Mouse (Mus musculus): ENCODE data around the gene Zfp609.
"Not testable (repeated sequence)": the region's sequence is repeated elsewhere in the genome, so short reads cannot be mapped to it uniquely, and the experiment has no call there.

Zfp609 gene

DNA sequence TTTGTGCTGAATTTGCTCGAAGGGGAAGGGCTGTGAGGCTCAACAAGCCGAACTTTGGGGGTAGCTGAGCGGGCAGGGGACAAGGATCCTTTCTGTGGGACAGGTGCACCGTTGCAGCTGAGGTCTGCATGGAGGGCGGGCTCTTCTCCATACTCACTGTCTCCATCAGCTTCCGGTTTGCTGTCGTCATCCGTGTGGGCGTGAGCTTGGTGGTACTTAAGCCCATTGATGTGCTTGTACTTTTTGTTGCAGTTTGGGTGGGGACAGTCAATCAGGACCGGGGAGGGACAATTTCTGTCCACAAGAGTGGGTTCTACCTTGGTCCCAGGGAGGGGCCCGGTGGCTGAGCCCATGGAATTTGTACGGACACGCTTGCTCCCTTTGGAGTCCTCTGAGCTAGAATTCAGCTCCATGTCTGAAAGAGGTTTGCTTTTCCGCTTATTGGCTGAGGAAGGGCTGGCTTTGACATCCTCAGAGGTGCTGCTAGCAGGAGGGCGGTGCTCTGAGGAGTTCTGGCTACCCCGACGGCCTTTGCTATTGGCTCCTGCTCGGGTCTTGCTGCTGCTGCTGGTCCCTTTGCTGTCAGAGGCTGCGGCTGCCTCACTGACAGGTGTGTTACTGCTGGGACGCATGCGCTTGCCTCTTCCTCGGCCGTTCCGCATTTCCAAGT is 123.3 kb downstream of the Zfp609 start:
- no peak for DNase-seq

DNA sequence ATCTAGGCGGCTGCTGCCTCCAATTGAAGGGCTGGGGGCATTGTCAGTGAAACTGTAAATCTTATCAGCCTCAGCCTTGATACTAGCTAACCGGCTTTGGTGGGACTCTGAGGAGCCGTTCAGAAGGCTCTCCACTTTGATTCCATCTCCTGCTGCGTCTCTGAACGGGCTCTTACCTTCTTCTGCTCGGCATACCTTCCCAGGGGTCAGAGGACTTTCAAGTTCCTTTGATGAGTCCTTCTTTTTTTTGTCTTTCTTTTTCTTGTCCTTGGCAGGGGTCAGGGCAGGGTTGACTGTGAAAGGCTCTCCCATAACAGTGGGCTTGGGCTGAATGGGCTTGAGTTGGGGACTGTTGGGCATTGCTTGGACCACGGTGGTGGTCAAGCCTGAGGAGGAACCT is 124.1 kb downstream of the Zfp609 start:
- no peak for DNase-seq

DNA sequence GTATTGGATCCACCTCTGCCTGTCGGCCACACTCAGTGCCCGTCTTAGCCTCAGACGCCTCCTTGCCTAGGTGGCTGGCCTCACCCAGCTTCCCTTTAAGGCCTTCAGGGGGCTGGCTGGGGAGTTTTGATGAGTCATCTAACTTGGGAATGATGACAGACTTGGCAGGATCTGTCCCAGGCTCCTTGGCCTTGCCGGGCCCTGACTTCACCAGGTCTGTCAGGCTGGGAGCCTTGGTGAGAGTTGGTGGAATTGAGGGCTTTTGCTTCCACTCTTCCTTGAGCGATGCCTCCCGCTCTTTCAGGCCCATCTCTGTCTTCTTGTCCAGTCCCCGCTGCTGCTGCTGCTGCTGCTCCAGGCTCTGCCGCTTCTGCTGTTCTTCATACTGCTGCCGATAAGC is 125.1 kb downstream of the Zfp609 start:
- DNase-seq, result no peak

DNA sequence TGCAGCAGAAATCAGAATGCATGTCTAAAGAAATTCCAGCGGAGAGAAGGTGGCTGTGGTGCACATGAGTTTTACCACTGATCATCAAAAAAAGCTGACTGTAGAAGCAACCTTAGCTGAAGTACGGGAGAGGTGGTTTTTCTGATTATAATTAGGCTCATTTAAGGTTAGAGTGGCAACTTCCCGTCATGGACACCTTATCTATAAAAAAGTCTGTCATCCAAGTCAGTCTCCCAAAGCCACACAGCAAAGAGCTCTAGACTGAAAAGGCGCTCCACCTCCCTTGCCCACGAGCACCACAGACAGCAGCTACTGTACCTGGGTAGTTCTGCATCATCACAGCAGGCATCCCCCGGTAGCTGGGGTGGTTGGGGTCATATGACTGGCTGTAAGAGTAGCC is 126.9 kb downstream of the Zfp609 start:
- DNase-seq, result no peak

DNA sequence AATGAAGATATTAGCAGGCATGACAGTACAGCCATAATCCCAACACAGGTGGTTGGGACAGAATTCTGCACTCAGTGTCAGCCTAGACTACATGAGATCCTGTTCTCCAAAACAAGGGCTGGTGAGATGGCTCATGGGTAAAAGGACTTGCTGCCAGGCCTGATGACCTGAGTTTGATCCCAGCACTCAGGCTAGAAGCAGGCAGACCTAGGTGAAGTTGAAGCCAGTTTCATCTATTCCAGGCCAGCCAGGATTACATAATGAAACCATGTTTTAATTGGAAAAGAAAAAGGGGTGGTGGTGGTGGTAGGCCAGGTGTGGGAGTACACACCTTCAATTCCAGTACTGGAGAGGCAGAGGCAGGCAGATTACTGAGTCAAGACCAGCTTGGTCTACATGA is 129.4 kb downstream of the Zfp609 start:
- no peak for DNase-seq

DNA sequence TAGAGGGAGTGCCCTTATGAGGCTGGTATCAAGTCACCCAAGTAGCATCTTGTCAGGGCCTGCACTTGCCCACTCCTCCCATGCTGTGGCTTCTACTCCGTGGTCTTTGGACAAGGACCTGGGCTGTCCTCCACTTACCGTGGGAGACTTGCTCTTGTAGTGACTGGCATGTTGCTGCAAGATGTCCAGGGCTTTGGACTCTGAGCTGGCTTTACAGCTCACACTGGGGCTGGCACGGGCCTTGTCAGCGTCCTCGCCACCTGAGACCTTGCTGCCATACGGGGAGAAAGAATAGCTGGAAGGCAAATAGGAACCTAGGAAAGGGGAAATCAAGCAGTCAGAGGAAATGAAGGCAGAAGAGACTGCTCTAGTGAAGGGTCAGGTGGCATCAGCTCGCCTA is 130.0 kb downstream of the Zfp609 start:
- DNase-seq, result no peak

DNA sequence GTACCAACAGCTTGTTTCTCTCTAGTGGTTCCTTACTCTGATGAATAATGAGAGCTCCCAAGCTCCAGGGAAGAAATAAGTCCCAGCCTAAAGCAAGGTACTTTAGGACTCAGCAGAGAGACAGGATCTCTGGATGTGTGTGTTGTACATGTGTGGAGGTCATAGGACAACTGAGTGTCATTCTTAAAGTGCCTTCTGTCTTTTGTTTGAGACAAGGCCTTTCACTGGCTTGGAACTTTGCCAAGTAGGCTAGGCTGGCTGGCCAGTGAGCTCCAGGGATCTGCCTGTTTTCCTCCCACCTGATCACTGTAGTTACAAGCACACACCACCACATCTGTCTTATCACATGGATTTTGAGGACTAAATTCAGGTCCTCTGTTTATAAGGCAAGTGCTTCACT is 131.0 kb downstream of the Zfp609 start:
- peak; percentile 31 for DNase-seq

DNA sequence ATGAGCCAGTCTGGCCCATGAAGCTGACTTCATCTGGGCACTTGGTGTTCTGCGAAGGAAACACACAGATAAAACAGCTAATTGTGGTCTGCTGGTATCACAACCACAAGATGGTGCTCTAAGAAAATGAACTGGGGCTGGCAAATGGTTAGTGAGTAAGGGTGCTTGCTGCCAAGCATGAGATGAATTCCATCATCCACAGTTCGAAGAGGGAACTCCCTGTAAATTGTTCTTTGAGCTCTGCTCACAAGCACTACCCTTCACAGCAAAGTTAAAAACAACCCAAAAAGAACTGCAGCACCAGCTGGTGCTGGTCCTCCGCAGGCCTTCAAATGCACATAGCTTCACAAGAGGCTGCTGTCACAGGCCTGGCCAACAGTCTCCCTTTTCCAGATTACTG is 131.7 kb downstream of the Zfp609 start:
- DNase-seq, result peak; percentile 34

DNA sequence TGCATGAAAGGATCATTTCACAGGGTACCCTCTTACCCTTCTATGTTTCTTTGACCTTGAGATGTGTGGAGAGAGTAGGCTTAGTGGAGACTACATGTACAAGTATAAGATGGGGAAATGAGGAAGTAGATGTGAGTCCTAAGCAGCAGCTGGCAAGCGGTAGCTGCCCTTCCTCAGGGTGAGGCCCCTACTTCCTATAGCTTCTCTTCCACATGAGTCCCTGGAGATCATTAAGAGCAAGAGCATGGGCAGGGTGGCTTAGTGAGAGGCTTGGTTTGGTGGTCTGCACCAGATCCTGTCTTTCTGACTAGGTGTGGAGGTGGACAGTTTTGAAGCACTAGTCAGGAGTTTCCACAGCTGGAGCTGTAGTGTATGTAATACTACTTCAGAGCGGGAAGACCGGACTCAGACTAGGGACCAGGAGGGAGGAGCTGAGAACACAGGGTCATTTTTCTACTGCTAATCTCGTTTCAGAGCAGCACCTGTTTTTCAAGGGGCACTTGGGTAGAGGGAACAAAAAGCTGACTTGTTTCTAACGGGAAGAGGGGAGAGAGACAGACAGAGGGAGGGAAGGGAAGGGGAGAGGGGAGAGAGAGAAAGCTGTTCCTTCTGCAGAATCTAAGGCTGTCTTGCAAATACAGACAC is 134.3 kb downstream of the Zfp609 start:
- no peak for DNase-seq

DNA sequence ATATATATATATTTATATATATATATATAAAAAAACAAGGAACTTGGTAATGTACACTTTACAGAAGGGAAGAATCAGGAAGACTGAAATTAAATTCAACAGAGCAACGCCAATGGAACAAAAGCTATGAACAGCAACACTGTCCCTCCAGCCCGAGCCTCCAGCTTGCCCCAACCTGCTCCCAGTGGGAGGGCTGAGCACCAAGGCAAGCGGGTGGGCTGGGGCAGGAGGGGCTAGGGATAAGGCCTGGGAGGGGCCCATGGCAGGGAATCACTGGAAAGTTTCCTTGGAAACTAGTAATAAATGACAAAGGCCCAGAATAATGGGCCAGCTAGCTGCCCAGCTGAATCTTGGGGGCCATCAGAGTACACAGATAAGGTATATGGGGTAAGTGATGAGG is 134.9 kb downstream of the Zfp609 start:
- DNase-seq, result no peak

DNA sequence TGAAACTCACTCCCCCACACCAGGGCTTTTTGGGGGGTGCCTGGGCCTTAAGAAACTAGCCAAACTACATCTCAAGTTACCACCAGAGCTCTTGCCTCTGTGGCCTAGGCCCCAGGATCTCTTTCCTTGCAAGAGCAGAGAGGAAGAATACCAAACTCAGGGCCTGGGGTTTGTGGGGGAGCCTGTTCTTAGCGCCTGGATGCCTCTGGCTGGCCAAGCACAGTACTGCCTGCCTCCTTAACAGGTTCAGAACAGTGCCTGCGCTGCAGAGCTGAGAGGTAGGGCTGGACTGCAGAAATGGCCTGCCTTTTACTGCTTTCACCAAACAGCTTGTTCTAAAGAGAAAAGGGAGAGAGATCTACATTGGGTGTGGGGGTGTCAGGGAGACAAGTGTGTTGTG is 137.5 kb downstream of the Zfp609 start:
- DNase-seq, result not testable (repeated sequence)

DNA sequence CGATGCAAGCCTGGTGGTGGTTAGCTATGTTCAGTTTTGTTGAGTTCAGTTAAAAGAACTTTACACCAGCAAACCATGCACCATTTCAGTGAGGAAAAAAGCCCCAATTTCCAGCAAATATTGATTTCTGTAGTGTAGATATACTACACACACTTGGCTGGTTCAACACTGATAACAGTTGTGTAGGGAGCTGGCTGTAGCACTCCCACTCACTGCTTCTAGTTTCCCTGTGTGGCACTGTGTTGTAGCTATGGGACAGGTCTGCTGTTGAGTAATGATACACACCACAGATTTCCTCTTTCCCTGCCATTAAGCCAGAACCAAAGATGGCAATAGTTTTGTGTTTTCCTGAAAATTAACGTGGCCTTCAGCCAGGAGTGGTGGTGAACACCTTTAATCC is 142.7 kb downstream of the Zfp609 start:
- DNase-seq, result no peak

DNA sequence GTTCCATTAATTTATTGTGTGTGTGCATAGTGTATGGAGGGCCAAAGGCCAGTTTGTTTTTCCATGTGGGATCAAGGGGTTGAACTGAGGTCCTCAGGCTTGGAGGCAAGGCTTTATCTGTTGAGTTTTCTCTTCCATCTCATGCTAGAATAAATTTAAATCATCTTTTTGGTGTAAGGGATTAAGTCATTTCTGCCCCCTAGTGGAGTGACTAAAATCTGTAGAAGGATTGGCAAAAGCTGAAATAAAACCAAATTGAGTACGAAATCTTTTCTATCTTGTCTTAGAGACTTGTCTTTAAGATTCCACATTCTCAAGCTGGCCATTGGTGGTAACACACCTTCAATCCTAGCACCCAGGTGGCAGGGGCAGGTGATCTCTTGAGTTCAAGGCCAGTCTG is 144.4 kb downstream of the Zfp609 start:
- no peak for DNase-seq

DNA sequence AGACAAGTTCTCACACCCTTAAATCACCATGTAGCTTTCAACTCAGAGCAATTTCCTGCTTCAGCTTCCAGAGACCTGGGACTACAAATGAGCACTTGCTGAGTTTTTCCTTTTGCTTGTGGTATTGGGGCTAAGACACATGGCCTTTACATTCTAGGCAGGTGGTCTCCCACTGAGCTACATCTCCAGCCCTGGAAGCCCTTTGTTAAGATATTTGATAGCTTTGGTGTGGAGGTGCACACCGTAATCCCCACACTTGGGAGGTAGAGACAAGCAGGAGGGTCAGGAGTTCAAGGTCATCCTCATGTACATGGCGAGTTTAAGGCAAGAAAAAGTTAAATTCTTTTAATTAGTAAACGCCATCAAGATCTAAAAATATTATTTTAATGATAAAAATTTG is 145.2 kb downstream of the Zfp609 start:
- no peak for DNase-seq

DNA sequence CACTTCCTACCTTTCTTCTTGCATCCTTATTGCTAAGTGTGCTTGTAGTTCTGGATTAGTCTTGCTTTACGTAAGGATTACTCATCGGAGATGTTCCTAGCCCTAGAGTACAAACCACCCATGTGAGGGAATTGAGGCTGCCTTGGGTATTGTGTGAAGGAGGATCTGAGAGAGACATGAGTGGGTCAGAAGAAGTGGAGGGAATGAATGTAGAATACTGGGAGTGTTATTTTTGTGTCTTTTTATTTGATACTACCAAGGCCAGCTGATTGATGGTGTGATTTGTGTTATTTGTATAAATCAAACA is 145.8 kb downstream of the Zfp609 start:
- no peak for DNase-seq

DNA sequence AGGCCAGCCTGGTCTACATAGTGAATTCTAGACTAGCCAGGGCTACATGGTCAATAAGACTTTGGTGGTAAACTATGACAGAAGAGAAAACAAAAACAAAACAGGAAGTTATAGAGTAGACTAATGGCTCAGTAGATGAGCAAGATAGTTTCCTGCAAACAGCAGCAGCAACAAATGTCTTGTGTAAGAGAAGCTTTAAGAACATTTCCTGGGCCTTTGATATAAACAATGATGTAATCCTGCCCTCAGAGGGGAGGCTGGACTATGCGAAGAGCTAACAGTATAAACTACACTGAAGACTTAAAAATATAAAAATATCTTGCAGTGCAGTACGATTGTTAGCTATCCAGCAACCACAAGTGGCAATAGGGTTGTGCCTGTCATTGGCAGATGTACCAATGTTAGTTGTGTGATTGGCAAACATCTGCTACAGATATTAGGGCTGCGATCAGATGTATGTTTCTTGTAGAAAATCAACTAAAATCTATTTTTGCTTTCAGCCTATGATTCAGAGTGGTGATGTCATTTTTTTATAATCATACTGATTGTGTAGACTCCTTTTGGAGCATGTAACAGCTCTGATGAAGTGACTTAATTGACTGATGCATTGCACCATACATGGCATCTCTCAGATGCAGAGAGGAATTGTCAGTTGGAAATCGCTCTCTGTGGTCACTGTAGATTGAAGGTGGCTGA is 146.3 kb downstream of the Zfp609 start:
- DNase-seq, result no peak

DNA sequence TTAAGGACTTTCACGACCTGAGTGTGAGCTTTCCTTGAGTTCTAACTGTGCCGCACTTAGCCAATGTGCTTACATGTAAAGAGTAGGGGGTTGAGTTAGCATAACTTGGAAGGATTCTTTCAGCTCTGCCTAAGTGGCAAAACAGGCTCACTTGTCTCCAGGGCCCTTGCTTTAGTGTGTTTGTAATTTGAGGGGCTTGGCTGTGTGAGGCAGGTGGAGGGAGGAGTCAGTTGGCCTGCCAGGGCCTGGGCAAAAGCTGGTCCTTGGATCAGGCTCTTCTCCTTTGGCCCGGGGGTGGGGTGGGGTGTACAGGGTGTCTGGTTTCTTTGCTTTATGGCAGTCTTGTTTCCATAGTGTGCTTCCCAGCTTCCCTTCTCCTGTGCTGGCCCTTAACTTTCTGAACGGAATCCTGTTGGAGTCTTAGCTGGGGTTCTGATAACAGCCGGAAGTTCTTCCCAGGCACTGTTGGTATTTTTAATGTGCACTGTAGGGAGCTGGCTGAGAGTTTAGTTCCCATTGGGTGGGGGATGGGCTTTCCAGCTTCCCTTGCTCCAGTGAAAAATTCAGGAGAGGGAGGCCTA is 148.1 kb downstream of the Zfp609 start:
- peak; percentile 61 for DNase-seq

DNA sequence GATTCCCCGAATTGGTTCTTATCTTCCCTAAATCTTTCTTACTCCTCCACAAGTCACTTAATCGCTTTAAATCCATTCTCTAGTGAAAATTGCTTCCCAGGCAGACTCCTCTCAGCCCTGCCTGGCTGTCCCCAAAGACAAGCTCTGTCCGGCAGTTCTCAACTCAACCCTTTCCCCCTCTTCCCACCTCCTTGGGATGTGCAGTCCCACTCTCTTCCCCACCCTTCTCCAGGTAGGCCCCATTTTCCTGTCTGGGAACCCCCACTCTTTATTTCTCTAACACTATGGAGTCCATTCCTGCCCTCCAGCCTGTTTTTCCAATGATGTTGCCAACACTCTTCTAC is 150.3 kb downstream of the Zfp609 start:
- no peak for DNase-seq

DNA sequence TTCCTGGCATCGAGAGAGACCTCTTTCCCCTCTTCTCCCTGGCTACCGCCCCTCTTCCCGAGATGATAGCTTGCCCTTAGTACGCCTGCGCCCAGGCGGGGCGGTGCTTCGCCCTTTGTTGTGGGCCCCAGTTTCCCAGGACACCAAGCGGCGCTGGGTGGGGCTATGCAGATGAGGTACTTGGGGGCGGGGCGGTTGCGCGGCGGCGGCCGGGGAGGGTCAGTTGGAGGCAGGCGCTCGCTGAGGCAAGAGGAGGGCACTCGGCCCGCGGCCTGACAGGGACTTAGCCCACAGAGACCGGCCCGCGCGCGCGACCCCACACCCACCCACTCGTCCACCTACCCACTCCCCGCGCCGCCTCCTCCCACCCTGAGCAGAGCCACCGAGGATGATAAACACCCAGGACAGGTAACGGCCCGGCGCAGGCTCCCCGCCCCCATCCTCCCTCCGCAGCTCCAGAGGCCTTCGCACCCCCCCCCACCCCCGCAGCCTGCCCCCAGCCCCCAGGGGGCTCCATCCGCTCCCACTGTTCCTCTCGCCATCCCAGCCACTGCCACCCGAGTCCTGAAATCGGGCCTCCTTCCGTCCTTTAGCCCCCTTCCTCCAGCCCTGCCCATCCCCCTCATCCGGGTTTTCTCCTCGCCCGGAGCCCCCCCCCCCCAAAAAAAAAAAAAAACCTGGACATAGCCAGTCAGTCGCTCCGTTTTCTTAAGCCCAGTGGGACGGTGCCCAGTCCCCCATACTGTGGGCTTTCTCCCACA is 150.8 kb downstream of the Zfp609 start:
- DNase-seq, result peak; percentile 97

DNA sequence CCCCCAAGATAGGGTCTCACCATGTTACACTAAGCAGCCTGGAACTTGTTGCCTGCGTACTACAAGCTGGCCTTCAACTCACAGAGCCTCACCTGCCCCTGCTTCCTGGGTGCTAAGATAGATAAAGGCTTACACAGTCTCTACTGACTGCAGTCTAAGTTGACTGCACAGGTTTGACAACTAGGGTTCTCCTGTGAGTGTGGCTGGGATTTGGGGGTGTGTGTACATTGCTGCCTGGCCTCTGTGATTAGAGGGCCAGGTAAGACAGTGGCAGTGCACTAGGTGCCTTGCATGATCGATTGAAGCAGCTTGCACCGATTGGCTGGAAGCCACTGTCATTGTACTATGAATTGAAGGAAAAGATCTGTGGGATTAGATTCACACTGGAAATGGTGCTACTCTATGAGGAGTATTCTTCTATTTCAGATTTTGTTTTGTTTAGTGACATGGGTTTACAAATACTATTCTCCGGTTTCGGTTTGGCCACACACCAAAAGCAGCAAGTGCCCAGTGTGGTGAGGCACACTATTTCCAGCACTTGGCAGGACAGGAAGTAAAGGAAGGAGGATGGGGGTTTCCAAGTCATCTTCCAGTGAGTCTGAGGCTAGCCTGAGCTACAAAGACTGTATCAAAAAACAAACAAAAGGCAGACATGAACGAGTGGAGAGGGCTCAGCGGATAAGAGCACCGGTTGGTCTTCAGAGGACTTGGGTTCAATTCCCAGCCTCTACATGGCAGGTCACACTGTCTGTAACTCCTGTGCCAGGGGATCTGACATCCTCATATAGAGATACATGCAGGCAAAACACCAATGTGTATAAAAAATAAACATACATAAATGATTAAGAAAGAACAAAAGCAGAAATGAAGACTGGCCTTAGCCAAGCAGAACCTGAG is 151.7 kb downstream of the Zfp609 start:
- no peak for DNase-seq

DNA sequence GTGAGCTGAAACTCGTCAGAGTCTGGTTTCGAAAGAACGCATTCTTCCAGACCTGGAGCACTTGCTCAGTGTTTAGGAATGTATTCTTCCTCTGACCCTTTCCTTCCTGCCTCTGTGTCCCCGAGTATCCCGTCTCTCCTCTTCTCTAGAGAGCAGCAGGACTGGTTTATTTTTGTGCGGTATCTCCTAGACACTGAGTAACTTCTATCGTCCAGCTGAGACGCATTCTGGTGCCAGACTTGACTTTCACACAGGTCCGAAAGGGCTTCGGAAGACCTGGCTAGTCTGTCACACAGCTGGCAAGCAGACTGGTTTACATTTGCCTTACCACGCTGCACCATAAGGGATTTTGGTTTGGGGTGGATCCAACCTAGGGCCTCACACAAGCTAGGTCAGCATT is 154.4 kb downstream of the Zfp609 start:
- DNase-seq, result peak; percentile 47

DNA sequence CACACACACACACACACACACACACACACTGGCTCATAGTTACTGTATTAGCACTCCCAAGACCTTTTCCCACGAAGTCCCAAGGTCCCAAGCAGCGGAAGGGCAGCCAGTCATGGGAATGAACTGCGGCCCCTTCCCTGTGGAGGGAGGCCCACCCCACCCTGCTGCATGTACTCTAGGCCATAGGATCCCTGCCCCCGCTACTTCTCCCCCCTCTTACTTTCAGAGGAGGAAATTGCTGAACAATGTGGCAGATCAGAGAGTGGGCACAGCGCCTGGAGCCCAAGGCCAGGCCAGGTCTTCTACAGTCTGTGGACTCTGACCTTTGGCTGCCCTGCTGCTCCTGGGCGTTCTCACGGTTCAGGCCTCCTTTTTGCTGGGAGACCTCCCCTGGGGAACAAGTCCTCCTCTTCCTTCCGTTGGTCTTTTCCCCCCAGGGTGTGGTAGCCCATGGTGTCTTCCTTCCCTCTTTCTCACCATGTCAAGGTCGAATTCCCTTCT is 155.9 kb downstream of the Zfp609 start:
- DNase-seq, result peak; percentile 89
